Mouse (Mus musculus) liver, embryonic 14.5 days (tissue): ENCODE measurements around the gene Col6a1. TPM values are rescaled to one million over a fixed set of nuclear protein-coding genes. Genes with fewer than 3 reads are reported as not detected.

ENCODE experiments used
- ATAC-seq: fragments of 200-750 bp; cut with Nextera tagmentation; 2 replicates; pipeline ENCODE4 v1.8.0; 2017; ENCODE audit warnings: moderate number of reproducible peaks, mild to moderate bottlenecking, moderate library complexity; ENCODE audit not compliant: insufficient read depth
- DNase-seq, 3 experiments: peaks; one replicate each; pipeline ENCODE4 v3.0.0-alpha.2; 2012 to 2013; ENCODE audit warnings: low read depth in 3 of 3, low spot score in 3 of 3
- H3K27ac ChIP-seq: fragments of 300-500 bp; sonication (generic); 2 replicates; pipeline ENCODE4 v1.5.1; 2014; ENCODE audit warnings: moderate library complexity, mild to moderate bottlenecking, control low read depth, inconsistent platforms
- H3K27me3 ChIP-seq: fragments of 300-500 bp; sonication (generic); 2 replicates; pipeline ENCODE4 v1.6.1; 2014; ENCODE audit warnings: mild to moderate bottlenecking, low read length, moderate library complexity; ENCODE audit not compliant: control insufficient read depth, insufficient read depth
- H3K36me3 ChIP-seq: fragments of 300-500 bp; sonication (generic); replicated peaks from 2 replicates; pipeline ENCODE4 v1.6.1; 2014; ENCODE audit warnings: low read depth; ENCODE audit not compliant: control insufficient read depth, insufficient read depth
- H3K4me1 ChIP-seq, 2 experiments: fragments of 200-500 bp in 1 of 2; fragments of 300-500 bp in 1 of 2; sonication (generic) in 1 of 2; replicated peaks; 2 replicates each; pipeline ENCODE4 v1.6.1; 2012 to 2014; ENCODE audit warnings: antibody characterized with exemption in 1 of 2, inconsistent platforms in 1 of 2, low read length in 1 of 2; ENCODE audit not compliant: control insufficient read depth in 2 of 2, insufficient read depth in 2 of 2
- H3K4me2 ChIP-seq: fragments of 300-500 bp; sonication (generic); 2 replicates; pipeline ENCODE4 v1.6.1; 2014; ENCODE audit warnings: low read depth, mild to moderate bottlenecking, control low read depth, moderate library complexity
- H3K4me3 ChIP-seq, 2 experiments: fragments of 200-500 bp in 1 of 2; fragments of 300-500 bp in 1 of 2; sonication (generic) in 1 of 2; 2 replicates each; pipeline ENCODE4 v1.5.1; 2012 to 2014; ENCODE audit warnings: low read depth in 2 of 2, low read length in 2 of 2, mild to moderate bottlenecking in 2 of 2, control low read depth in 1 of 2, inconsistent platforms in 1 of 2, moderate library complexity in 1 of 2; ENCODE audit not compliant: insufficient read depth in 1 of 2
- H3K9ac ChIP-seq: fragments of 300-500 bp; sonication (generic); replicated peaks from 2 replicates; pipeline ENCODE4 v1.6.1; 2014; ENCODE audit warnings: mild to moderate bottlenecking, control low read depth, moderate library complexity
- H3K9me3 ChIP-seq: fragments of 300-500 bp; sonication (generic); 2 replicates; pipeline ENCODE4 v1.6.1; 2016; ENCODE audit warnings: low read length, mixed read lengths; ENCODE audit not compliant: control insufficient read depth
- CTCF ChIP-seq: IDR thresholded peaks from 2 replicates; pipeline ENCODE4 v1.5.1; 2016; ENCODE audit warnings: antibody characterized with exemption, low read depth, control low read depth
- EP300 ChIP-seq: IDR thresholded peaks from 2 replicates; pipeline ENCODE4 v1.6.1; 2016; ENCODE audit warnings: antibody characterized with exemption, low read depth
- WGBS: fragments of 180-500 bp; shearing (Covaris S2); extraction: QIAGEN DNeasy Blood & Tissue Kit; methylation state at CpG from one replicate; pipeline ENCODE4 v1.1.7; 2014; ENCODE audit not compliant: insufficient replicate concordance; 5-methylcytosine and 5-hydroxymethylcytosine counted together
- polyA plus RNA-seq, 2 experiments: library from polyadenylated mRNA; depleted of rRNA in 1 of 2; stranded (reverse) in 1 of 2; unstranded in 1 of 2; fragments of >200 nt; fragmentation: Nextera tagmentation in 1 of 2; extraction: Ambion mirVana in 1 of 2; gene quantifications; 2 replicates each; pipeline versions ENCODE4 v1.2.1 to v1.2.3; 2012 to 2014

Gene Col6a1
- polyA plus RNA-seq, 2 experiments: 4.8 to 6.1 TPM

GRCm38 (mm10) chr10:76717631-76718030, 8.3 kb downstream of the Col6a1 start:
- Histone ChIP-seq H3K4me3 (no peak overlapping the region), H3K4me2 (no peak overlapping the region), H3K27me3 (no peaks in the 10 kb centered on the region), H3K9me3 (no peaks in the 10 kb centered on the region), H3K9ac (no peak overlapping the region), H3K36me3 (no peaks in the 10 kb centered on the region), H3K4me1 (no peaks in the 10 kb centered on the region), H3K27ac (no peak overlapping the region)
- WGBS: 60% methylated on average over 4 of the region's 4 CpGs
- DNase-seq: no peak
- ATAC-seq: no peak
- TF ChIP-seq EP300: no peak
- TF ChIP-seq CTCF: no peak

- H3K4me3 ChIP-seq: no peak overlapping the region
- H3K4me2 ChIP-seq: no peak overlapping the region
- no peak overlapping the region for H3K9ac ChIP-seq
- no peak overlapping the region for H3K27ac ChIP-seq
- no peak for TF ChIP-seq CTCF
- no peak for TF ChIP-seq EP300
- H3K4me1 ChIP-seq: no peaks in the 10 kb centered on the region
- 74% methylated on average over 7 of the region's 7 CpGs for WGBS
- DNase-seq (no peak), ATAC-seq (no peak)
- no peaks in the 10 kb centered on the region for H3K9me3 ChIP-seq
- H3K36me3 ChIP-seq: no peaks in the 10 kb centered on the region
- no peaks in the 10 kb centered on the region for H3K27me3 ChIP-seq
Observed at GRCm38 (mm10) chr10:76717026-76717425, 8.9 kb downstream of the Col6a1 start.

GRCm38 (mm10) chr10:76714303-76714702, 11.7 kb downstream of the Col6a1 start:
- Histone ChIP-seq H3K27me3 (no peaks in the 10 kb centered on the region), H3K4me3 (no peak overlapping the region), H3K4me1 (no peaks in the 10 kb centered on the region), H3K4me2 (no peak overlapping the region), H3K27ac (no peak overlapping the region), H3K9me3 (no peaks in the 10 kb centered on the region), H3K36me3 (no peaks in the 10 kb centered on the region), H3K9ac (no peak overlapping the region)
- DNase-seq (no peak), ATAC-seq (no peak)
- 58% methylated on average over 7 of the region's 7 CpGs for WGBS
- TF ChIP-seq CTCF (no peak), EP300 (no peak)

DNA sequence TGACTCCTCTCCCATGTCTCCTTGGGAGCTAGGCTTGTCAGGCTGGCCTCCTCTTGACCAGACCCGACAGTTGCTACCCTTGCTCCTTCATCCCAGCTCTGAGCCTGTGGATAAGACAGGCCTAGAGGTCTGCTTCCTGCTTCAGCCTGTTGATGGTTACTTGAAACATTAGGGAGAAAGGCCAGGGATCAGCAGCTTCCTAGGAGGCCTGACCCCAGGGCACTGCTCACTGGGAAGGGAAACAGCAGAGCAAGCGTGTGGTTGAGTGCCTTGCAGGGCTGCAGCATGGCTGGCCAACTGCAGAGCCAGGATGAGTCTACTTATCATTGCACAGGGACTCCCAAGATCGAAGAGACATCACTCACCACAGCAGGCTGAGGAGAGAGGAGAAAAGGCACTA, 13.5 kb downstream of the Col6a1 start:
- Histone ChIP-seq H3K4me2 (no peak overlapping the region), H3K9me3 (no peaks in the 10 kb centered on the region), H3K27me3 (no peaks in the 10 kb centered on the region), H3K4me3 (no peak overlapping the region), H3K4me1 (no peaks in the 10 kb centered on the region), H3K9ac (no peak overlapping the region), H3K27ac (no peak overlapping the region), H3K36me3 (no peaks in the 10 kb centered on the region)
- TF ChIP-seq EP300 (no peak), CTCF (no peak)
- ATAC-seq (no peak), DNase-seq (no peak)
- WGBS: 39% methylated on average over 3 of the region's 3 CpGs

DNA sequence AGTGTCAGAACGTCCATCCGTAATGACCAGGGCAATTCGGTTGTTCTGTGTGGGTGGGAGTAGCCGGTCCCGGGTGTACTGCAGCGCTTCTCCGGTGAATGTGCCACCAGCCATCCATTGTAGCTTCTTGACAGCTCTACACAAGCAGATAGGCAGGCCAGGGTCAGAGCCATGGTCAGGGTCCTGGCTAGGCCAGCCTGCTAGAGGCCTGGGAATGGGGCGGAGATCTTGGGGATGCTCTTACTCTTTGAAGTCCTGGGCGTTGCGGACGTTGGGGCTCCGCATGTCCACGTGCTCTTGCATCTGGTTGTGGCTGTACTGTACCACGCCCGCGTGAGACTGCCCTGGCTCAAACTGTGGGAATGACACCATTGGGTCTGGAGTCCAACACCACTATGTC, 14.6 kb downstream of the Col6a1 start:
- Histone ChIP-seq H3K36me3 (no peaks in the 10 kb centered on the region), H3K4me2 (no peak overlapping the region), H3K27me3 (no peaks in the 10 kb centered on the region), H3K27ac (no peak overlapping the region), H3K9ac (no peak overlapping the region), H3K4me3 (no peak overlapping the region), H3K9me3 (no peaks in the 10 kb centered on the region), H3K4me1 (no peaks in the 10 kb centered on the region)
- WGBS: 80% methylated on average over 16 of the region's 16 CpGs
- DNase-seq (no peak), ATAC-seq (no peak)
- TF ChIP-seq EP300 (no peak), CTCF (no peak)

DNA sequence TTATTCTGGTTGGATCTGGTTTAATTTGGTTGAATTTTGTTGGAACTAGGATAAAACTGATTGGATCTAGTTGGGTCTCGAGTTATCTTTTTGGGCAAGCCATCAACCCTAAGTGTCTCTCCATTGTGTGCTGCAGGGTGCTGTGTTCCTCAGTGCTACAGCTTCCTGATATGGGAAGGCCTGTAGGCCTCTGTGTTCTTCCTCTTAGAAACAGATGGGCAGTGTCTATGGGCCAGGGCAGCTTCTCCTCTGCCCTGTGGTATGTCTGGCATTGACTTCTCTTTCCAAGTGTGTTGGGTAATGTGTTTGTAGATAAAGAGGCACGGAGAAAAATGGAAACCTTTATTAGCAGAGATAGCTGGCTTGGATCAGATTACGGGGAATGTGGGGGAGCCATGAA, 17.5 kb downstream of the Col6a1 start:
- Histone ChIP-seq H3K9me3 (no peaks in the 10 kb centered on the region), H3K4me2 (no peak overlapping the region), H3K27me3 (no peaks in the 10 kb centered on the region), H3K27ac (no peak overlapping the region), H3K4me3 (no peak overlapping the region), H3K9ac (no peak overlapping the region), H3K36me3 (no peaks in the 10 kb centered on the region), H3K4me1 (no peaks in the 10 kb centered on the region)
- TF ChIP-seq EP300 (no peak), CTCF (no peak)
- 47% methylated on average over 3 of the region's 3 CpGs for WGBS
- ATAC-seq (no peak), DNase-seq (no peak)
